In the genomic region with DNA sequence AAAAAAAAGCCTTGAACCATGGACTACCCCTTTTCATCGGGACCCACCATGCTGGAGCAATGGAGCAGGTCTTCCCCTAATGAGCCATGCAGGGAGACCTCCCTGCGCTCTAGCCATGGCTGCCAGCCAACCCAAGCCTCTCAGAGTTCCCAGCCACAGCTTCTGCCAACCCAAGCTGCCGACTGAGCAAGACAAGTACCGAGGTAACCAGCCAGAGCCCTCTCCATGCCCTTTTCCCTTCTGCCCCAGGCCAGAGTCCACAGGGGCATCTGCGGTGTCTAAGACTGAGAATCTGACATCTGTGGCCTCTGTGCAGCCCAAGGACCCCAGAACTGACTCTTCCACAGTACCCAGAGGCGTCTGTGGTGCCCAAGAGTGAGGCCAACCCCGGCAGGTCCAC, we compare ENCODE assay signal across 11 mouse cellular contexts. TPM values are rescaled to one million over a fixed set of nuclear protein-coding genes. Genes with fewer than 3 reads are reported as not detected.
DNase-seq lines count a peak whose midpoint lies in the region; ATAC-seq and TF ChIP-seq lines count a peak whose summit lies in the region.
"Had no signal": no experiment of that assay in that cellular context is flagged by ENCODE, and none has a peak within 500 bp of the region (broad histone marks: within the 10 kb centered on the region; RNA-seq: fewer than 3 reads in every experiment).

No protein-coding gene starts in this region.

- 0 out of 2 replicates have a peak, but pooled peaks have one; percentile 24 for ATAC-seq in forebrain, embryonic 13.5 days
- no peak for ATAC-seq in forebrain, embryonic 11.5 days (replicated peaks; ENCODE audit: low FRiP score)
- ATAC-seq in hindbrain, postnatal 0 days, result no peak
- ATAC-seq: activated CD4-positive, CD25-positive, alpha-beta regulatory T cell, adult 4 months had no signal

- peak overlapping the region; percentile 31 for H3K27ac ChIP-seq in forebrain, embryonic 13.5 days
- no peak overlapping the region for H3K27ac ChIP-seq in forebrain, embryonic 11.5 days (ENCODE audit: low read depth, low read length)
- H3K27ac ChIP-seq in hindbrain, postnatal 0 days, result 0 out of 2 replicates have a peak overlapping the region, but pooled peaks have one; percentile 26
- H3K27ac ChIP-seq: liver, embryonic 15.5 days; neural tube, embryonic 13.5 days had no signal

- H3K9ac ChIP-seq in forebrain, embryonic 13.5 days, result no peak overlapping the region
- no peak overlapping the region for H3K9ac ChIP-seq in forebrain, embryonic 11.5 days (ENCODE audit: low read length)
- no peak overlapping the region for H3K9ac ChIP-seq in hindbrain, postnatal 0 days (replicated peaks; ENCODE audit: low read length)
- H3K9ac ChIP-seq: liver, embryonic 15.5 days; neural tube, embryonic 13.5 days had no signal

- peaks cover 19% of the 10 kb centered on the region for H3K36me3 ChIP-seq in forebrain, embryonic 13.5 days (ENCODE audit: poor library complexity, severe bottlenecking)
- no peaks in the 10 kb centered on the region for H3K36me3 ChIP-seq in forebrain, embryonic 11.5 days (ENCODE audit: control insufficient read depth, insufficient read depth, low read length)
- H3K36me3 ChIP-seq in hindbrain, postnatal 0 days (ENCODE audit: insufficient read depth, low read length), result peaks cover 4% of the 10 kb centered on the region; the same call in 1 of the 2 replicates

- H3K4me1 ChIP-seq in forebrain, embryonic 13.5 days, result peaks cover 6% of the 10 kb centered on the region; the same call in 1 of the 2 replicates
- no peaks in the 10 kb centered on the region for H3K4me1 ChIP-seq in forebrain, embryonic 11.5 days (replicated peaks; ENCODE audit: control insufficient read depth, insufficient read depth, low read length)
- no peaks in the 10 kb centered on the region for H3K4me1 ChIP-seq in hindbrain, postnatal 0 days (ENCODE audit: insufficient read depth, low read length)

- DNase-seq in forebrain, embryonic 11.5 days (ENCODE audit: low spot score), result no peak
- DNase-seq in left cerebral cortex, postnatal 4 days, result peak; percentile 87
- no peak for DNase-seq in left cerebral cortex, adult 18-20 months (ENCODE audit: low spot score in 2 of 2)
- DNase-seq in brain, embryonic 14.5 days (ENCODE audit: low read depth), result peak; percentile 76
- DNase-seq in hindbrain, postnatal 0 days (ENCODE audit: low spot score), result peak; percentile 75
- DNase-seq in spleen, adult 18-20 months, result no peak
- no peak for DNase-seq in neural tube, embryonic 10.5 days (ENCODE audit: extremely low spot score, low spot score)

- no peak for TF ChIP-seq POLR2A in brain, embryonic 14.5 days (IDR thresholded peaks at IDR 0.05; ENCODE audit: borderline replicate concordance, extremely low read depth, insufficient read depth, insufficient read length, poor library complexity, severe bottlenecking)

- H3K4me3 ChIP-seq in forebrain, embryonic 13.5 days, result no peak overlapping the region
- H3K4me3 ChIP-seq in forebrain, embryonic 11.5 days (ENCODE audit: low read depth, low read length), result no peak overlapping the region
- H3K4me3 ChIP-seq in hindbrain, postnatal 0 days (ENCODE audit: low read length), result no peak overlapping the region
- H3K4me3 ChIP-seq: liver, embryonic 15.5 days; neural tube, embryonic 13.5 days had no signal

- TF ChIP-seq CTCF in brain, embryonic 14.5 days (IDR thresholded peaks at IDR 0.05; ENCODE audit: borderline replicate concordance, extremely low read depth, insufficient read depth, insufficient read length), result no peak
- TF ChIP-seq CTCF in hindbrain, postnatal 0 days (IDR thresholded peaks at IDR 0.05; ENCODE audit: low read depth), result no peak

- no peaks in the 10 kb centered on the region for H3K9me3 ChIP-seq in forebrain, embryonic 13.5 days (replicated peaks)
- no peaks in the 10 kb centered on the region for H3K9me3 ChIP-seq in forebrain, embryonic 11.5 days (ENCODE audit: control insufficient read depth, low read length)
- no peaks in the 10 kb centered on the region for H3K9me3 ChIP-seq in hindbrain, postnatal 0 days (ENCODE audit: low read length)
- H3K9me3 ChIP-seq: liver, embryonic 15.5 days; neural tube, embryonic 13.5 days had no signal

- intact Hi-C loops in left cerebral cortex, postnatal 4 days (cut with DNase I), result no loop called here

- 76% methylated on average over 7 of the region's 7 CpGs for WGBS in forebrain, embryonic 13.5 days
- 92% methylated on average over 7 of the region's 7 CpGs for WGBS in forebrain, embryonic 11.5 days
- 42% methylated on average over 7 of the region's 7 CpGs for WGBS in hindbrain, postnatal 0 days

- H3K27me3 ChIP-seq in forebrain, embryonic 13.5 days, result no peaks in the 10 kb centered on the region
- no peaks in the 10 kb centered on the region for H3K27me3 ChIP-seq in forebrain, embryonic 11.5 days (ENCODE audit: control insufficient read depth, insufficient read depth, low read length)
- H3K27me3 ChIP-seq in hindbrain, postnatal 0 days (ENCODE audit: insufficient read depth, low read length), result no peaks in the 10 kb centered on the region
- H3K27me3 ChIP-seq: liver, embryonic 15.5 days; neural tube, embryonic 13.5 days had no signal

- no peak overlapping the region for H3K4me2 ChIP-seq in forebrain, embryonic 13.5 days
- H3K4me2 ChIP-seq in forebrain, embryonic 11.5 days (ENCODE audit: low read depth, low read length, severe bottlenecking), result no peak overlapping the region
- H3K4me2 ChIP-seq in hindbrain, postnatal 0 days (ENCODE audit: low read depth, low read length), result peak overlapping the region; percentile 19; the same call in 1 of the 2 replicates
- H3K4me2 ChIP-seq: liver, embryonic 15.5 days; neural tube, embryonic 13.5 days had no signal

RNA-seq across cellular contexts. Expression of gene Oxsr1, which starts 45.9 kb away (rescaled TPM):
- 12.9 and 13.0 TPM in 2 replicates for polyA plus RNA-seq in forebrain, embryonic 13.5 days (2015; fragmentation: Nextera tagmentation; extraction: Ambion mirVana)
- 18.4 and 19.7 TPM in 2 replicates for polyA plus RNA-seq in forebrain, embryonic 11.5 days (2014; fragmentation: Nextera tagmentation; extraction: Ambion mirVana)
- total RNA-seq in left cerebral cortex, postnatal 4 days (2021), result 10 to 100 TPM; 53.4 to 53.8 TPM
- total RNA-seq in left cerebral cortex, adult 18-20 months (2021), result 10 to 100 TPM; 32.1 to 33.8 TPM
- polyA plus RNA-seq in brain, embryonic 14.5 days (2012; rRNA removed), result 53.8 and 55.0 TPM in 2 replicates
- 39.6 and 41.0 TPM in 2 replicates for total RNA-seq in hindbrain, postnatal 0 days (2014; rRNA removed)
- 9.6 and 10.9 TPM in 2 replicates for polyA plus RNA-seq in hindbrain, postnatal 0 days (2015; fragmentation: Nextera tagmentation; extraction: Ambion mirVana)

Comparison
In these comparisons a context has a peak if more than half of its experiments do, and no peak if none do; other contexts are left out.
1. DNase-seq: peak in left cerebral cortex, postnatal 4 days (single experiment), brain, embryonic 14.5 days (single experiment) and hindbrain, postnatal 0 days (single experiment); none in forebrain, embryonic 11.5 days (single experiment), left cerebral cortex, adult 18-20 months (0 of 2), spleen, adult 18-20 months (0 of 2) and neural tube, embryonic 10.5 days (single experiment).